Mouse (Mus musculus) adrenal gland, postnatal 4 days (tissue): Measurements from ENCODE around the gene Ttc16. TPM values are rescaled to one million over a fixed set of nuclear protein-coding genes. Genes with fewer than 3 reads are reported as not detected.

Experiments
- DNase-seq, 2 experiments: peaks; one replicate each; pipeline ENCODE4 v3.0.0; 2021 to 2022; ENCODE audit warnings: low spot score in 2 of 2, mixed read lengths in 2 of 2
- long read RNA-seq, 2 experiments: library from polyadenylated mRNA; stranded (forward); transcript quantifications; one replicate each; pipeline ENCODE4 v2.0.0; 2021
- total RNA-seq, 2 experiments: library from RNA; stranded (reverse); gene quantifications; 2 replicates each; pipeline ENCODE4 v1.2.3; 2021

Ttc16 gene
- total RNA-seq, result under 1 TPM in 1 of 2 experiments, not detected in 1; 0.23 TPM
- long read RNA-seq, experiment 1, partial matches to known transcripts, result 0 of 1 reads
- long read RNA-seq, experiment 1, other reads (novel, unspliced or antisense), result 1 of 1 reads
- long read RNA-seq, experiment 2, partial matches to known transcripts, result 0 of 5 reads
- long read RNA-seq, experiment 2, other reads (novel, unspliced or antisense), result 5 of 5 reads

GRCm38 (mm10) chr2:32775359-32776074, at the start of gene Ttc16, which contains the start of gene Ptrh1:
TSS of gene Ttc16 (minus strand) at chr2:32775633.
TSS of gene Ptrh1 (plus strand) at chr2:32775786.
- DNase-seq, result peak; percentile 95 to 97

- DNase-seq, result no peak
These were observed 49.3 kb upstream of the Ttc16 start for GRCm38 (mm10) chr2:32824778-32825177.

- no peak for DNase-seq
These were observed 48.7 kb upstream of the Ttc16 start for GRCm38 (mm10) chr2:32824181-32824580.

- DNase-seq, result no peak
These were observed 48.2 kb upstream of the Ttc16 start for GRCm38 (mm10) chr2:32823579-32824154.

- no peak for DNase-seq
These were observed 47.7 kb upstream of the Ttc16 start for GRCm38 (mm10) chr2:32823153-32823552.

GRCm38 (mm10) chr2:32822643-32823042, 47.2 kb upstream of the Ttc16 start:
- DNase-seq, result no peak

GRCm38 (mm10) chr2:32821041-32821802, 45.8 kb upstream of the Ttc16 start:
- no peak for DNase-seq

GRCm38 (mm10) chr2:32818208-32818607, 42.8 kb upstream of the Ttc16 start:
- no peak for DNase-seq

GRCm38 (mm10) chr2:32817589-32817988, 42.2 kb upstream of the Ttc16 start:
- DNase-seq, result no peak

- no peak for DNase-seq
These were observed 41.6 kb upstream of the Ttc16 start for GRCm38 (mm10) chr2:32816946-32817581.

GRCm38 (mm10) chr2:32816497-32816896, 41.1 kb upstream of the Ttc16 start:
- no peak for DNase-seq

- DNase-seq, result no peak
These were observed 36.5 kb upstream of the Ttc16 start for GRCm38 (mm10) chr2:32811959-32812358.

GRCm38 (mm10) chr2:32808816-32809566, 33.6 kb upstream of the Ttc16 start:
- DNase-seq, result no peak

- DNase-seq, result no peak
These were observed 23.0 kb upstream of the Ttc16 start for GRCm38 (mm10) chr2:32798251-32798962.

- DNase-seq, result no peak
These were observed 20.4 kb upstream of the Ttc16 start for GRCm38 (mm10) chr2:32795748-32796418.

- no peak for DNase-seq
These were observed 15.9 kb upstream of the Ttc16 start for GRCm38 (mm10) chr2:32791297-32791696.

GRCm38 (mm10) chr2:32788581-32788980, 13.1 kb upstream of the Ttc16 start:
- no peak for DNase-seq

- no peak for DNase-seq
These were observed 11.7 kb upstream of the Ttc16 start for GRCm38 (mm10) chr2:32787176-32787575.

GRCm38 (mm10) chr2:32784048-32784681, 8.7 kb upstream of the Ttc16 start, which contains the start of gene Cfap157:
TSS of gene Cfap157 (minus strand) at chr2:32784428.
- no peak for DNase-seq
